Mouse (Mus musculus): ENCODE measurements around the gene Aspscr1. TPM values are rescaled to one million over a fixed set of nuclear protein-coding genes. Genes with fewer than 3 reads are reported as not detected.
A peak's percentile ranks its signal among the peaks of the same experiment; 100 is the strongest.

Aspscr1 gene
- total RNA-seq, 2 experiments from 2014 or later: 47.4 to 54.9 TPM

DNA sequence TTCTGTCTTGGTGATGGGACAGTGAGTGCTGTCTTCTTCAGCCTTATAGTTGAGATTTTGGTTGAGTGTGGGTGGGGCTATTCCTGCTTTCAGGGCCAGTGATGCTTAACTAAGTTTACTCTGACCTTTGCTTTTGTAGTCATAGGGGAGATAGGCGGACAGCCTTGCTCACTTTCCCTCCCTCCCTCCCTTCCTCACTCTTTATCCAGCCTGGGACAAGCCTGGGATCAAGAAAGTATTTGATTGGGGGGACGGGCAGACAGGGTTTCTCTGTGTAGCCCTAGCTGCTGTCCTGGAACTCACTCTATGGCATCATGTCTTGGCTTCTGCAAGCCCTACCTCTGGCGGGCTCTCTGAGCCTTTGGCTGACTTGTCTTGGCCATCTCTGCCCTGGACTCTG, 20.7 kb downstream of the Aspscr1 start:
- H3K27ac ChIP-seq: no peak overlapping the region
- H3K4me3 ChIP-seq: no peak overlapping the region
- intact Hi-C loops (cut with DNase I): no loop called here
- TF ChIP-seq CTCF (IDR thresholded peaks at IDR 0.05): no peak
- DNase-seq (ENCODE audit: extremely low spot score in 1 of 2, low spot score in 2 of 2): no peak

DNA sequence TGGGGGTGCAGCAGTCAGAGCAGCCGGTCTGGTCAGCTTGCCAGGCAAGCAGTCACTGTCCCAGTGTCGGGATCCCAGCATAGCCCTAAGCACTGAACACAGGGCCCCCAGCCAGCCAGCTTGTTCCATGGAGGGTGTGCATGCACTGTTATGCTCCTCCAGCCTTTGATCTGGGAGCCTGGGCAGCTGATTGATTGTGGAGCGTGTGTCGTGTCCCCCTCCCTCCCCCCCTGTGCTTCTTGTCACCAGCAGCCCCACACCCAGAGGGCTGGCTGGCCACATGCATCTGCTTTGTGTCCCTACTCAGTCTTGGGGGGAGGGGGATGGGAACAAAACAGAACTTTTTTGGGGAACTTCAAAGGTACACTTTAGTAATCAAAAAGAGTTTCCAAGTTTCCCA, 22.4 kb downstream of the Aspscr1 start:
- intact Hi-C loops (cut with DNase I): no loop called here

DNA sequence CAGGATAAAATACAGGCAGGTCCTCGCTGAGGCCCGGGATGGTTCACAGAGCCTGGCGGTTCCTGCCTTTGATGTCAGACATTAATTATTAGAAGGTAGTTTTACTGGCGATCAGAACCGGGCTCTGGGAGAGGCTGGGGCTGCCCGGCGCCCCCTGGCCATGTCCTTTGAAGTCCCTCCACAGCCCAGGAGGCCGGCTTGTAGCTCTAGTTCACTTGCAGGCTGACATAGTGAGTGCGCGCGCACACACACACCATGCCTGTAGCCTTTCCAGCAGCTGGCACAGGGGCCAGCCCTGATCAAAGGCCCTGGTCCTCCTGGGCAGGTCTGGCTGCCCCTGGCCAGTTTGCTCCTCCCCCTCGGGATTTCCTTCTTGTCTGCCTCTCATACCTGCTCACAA, 22.9 kb downstream of the Aspscr1 start:
- TF ChIP-seq CTCF (IDR thresholded peaks at IDR 0.05): no peak
- intact Hi-C loops (cut with DNase I): no loop called here
- no peak for DNase-seq (ENCODE audit: extremely low spot score in 1 of 2, low spot score in 2 of 2)
- Histone ChIP-seq H3K27ac (peak overlapping the region; percentile 64), H3K4me3 (no peak overlapping the region)

More for the DNA sequence above, 22.4 kb downstream of the Aspscr1 start:
- no peak for DNase-seq (ENCODE audit: extremely low spot score in 1 of 2, low spot score in 2 of 2)
- TF ChIP-seq CTCF (IDR thresholded peaks at IDR 0.05): no peak
- H3K4me3 ChIP-seq: no peak overlapping the region
- H3K27ac ChIP-seq: peak overlapping the region; percentile 64

DNA sequence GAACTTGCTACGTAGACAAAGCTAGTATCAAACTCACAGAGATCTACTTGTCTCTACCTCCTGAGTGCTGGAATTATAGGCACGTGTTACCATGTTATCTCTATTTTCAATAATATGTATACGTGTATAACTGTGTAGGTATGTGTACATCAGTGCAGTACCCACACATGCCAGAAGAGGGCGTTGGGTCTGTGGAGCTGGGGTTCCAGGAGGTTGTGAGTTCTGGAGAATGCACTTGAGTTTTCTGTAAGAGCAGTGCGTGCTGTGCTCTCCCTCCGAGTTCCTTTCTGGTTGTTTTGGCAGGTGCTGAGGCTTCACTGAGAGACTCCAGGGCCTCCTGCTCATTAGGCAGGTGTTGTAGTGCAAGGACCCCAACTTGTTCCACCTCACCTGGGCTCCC, 23.8 kb downstream of the Aspscr1 start:
- DNase-seq (ENCODE audit: extremely low spot score in 1 of 2, low spot score in 2 of 2): no peak
- no peak overlapping the region for H3K27ac ChIP-seq
- H3K4me3 ChIP-seq: no peak overlapping the region
- intact Hi-C loops (cut with DNase I): no loop called here
- TF ChIP-seq CTCF (IDR thresholded peaks at IDR 0.05): peak; percentile 40

DNA sequence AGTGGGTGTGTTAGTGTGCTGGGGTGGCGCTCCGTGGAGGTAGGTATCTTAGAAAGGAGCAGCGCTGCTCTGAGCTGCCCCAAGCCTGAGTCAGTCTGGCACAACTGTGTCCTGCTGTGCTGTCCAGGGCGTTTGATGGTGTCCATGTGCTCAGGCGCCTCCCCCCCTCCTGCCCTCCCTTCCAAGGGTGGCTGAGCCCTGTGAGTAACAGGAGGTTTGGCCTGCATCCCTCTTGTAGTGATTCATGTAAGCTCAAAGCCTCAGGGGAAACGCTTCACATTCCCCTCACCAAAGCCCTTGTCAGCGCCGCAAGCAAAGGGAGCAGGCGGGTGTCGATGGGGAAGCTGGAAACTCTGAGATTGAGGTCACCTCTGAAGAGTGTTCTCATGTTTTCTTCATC, 25.0 kb downstream of the Aspscr1 start:
- no peak for DNase-seq (ENCODE audit: extremely low spot score in 1 of 2, low spot score in 2 of 2)
- intact Hi-C loops (cut with DNase I): no loop called here
- Histone ChIP-seq H3K4me3 (no peak overlapping the region), H3K27ac (no peak overlapping the region; the same call in 1 of the 2 replicates)
- TF ChIP-seq CTCF (IDR thresholded peaks at IDR 0.05): no peak; the same call in 1 of the 2 replicates

DNA sequence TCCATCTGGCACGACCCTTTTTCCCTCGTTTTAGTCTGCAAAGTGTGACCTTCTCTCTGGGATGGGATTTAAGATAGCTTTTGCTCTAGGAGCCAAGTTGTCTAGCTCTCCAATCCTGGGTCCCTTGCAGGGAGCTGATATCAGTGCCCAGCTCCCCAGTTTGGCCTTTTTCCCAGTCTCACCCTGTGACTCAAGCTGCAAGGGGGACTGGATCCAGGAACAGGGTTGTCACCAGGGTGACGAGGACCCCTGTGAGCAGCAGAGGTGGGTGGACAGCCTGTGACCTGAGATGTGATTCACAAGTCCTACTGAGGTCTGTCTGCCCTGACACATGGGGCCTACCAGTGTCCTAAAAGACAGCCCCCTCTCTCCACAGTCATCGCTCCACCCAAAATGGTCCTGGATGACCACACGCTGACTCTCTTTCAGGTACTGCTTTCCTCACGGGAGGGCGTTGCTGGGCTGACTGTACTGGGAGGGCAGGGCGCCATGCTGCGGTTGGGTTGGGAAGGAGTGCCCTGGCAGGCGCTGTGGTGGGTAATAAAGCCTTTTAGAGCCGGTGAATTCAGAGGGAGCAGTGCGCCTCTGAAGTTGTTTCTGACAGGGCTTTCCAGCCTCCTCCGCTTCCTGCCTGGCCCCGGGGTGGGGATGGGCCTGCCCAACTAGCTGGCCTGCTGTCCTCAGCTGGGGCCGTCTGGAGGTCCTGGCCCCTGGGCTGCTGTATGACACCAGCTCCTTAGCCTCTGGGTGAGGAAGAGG, 31.1 kb downstream of the Aspscr1 start:
- intact Hi-C loops (cut with DNase I): no loop called here
- TF ChIP-seq CTCF (IDR thresholded peaks at IDR 0.05): no peak
- Histone ChIP-seq H3K4me3 (no peak overlapping the region), H3K27ac (no peak overlapping the region)
- no peak for DNase-seq (ENCODE audit: extremely low spot score in 1 of 2, low spot score in 2 of 2)

DNA sequence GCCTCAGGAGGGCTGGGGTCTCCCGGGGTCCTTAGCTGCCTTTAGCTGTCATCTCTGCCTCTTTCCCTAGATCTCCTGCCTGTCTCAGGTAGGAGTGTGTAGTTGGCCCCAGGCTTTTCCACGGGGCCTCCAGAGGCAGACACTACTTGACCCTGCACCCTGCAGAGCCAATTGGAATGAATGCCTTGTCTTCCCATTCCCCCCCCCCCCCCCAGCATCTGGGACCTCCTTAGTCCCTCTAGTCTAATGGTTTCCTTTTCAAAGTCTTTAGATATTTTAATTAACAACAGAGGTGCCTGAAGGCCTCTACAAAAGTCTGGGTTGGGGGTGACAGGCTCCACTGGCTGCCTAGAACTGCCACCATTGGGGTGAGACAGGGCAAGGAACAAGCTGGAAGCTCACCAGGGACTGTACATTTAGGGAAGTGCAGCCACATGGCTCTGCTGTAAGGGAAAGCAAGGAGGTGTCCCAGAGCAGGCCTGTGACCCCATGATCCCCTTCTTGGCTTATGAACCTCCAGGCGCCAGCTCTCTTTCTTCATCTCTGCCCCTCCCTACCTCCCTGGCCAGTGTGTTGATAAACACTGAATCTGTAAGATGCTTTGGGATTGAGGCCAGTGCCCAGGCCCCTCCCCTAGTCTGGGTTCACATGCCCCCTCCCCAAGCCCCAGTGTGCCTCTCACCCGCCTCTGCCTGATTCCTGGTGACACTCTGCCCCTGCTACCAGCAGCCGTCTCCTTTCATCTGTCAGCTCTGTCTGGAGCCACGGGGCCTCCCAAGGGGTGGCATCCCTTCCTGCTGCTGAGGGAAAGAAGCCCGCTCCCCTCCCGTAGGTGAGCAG, 31.9 kb downstream of the Aspscr1 start:
- Histone ChIP-seq H3K27ac (no peak overlapping the region), H3K4me3 (no peak overlapping the region)
- no peak for TF ChIP-seq CTCF (IDR thresholded peaks at IDR 0.05)
- intact Hi-C loops (cut with DNase I): no loop called here
- DNase-seq (ENCODE audit: extremely low spot score in 1 of 2, low spot score in 2 of 2): no peak

DNA sequence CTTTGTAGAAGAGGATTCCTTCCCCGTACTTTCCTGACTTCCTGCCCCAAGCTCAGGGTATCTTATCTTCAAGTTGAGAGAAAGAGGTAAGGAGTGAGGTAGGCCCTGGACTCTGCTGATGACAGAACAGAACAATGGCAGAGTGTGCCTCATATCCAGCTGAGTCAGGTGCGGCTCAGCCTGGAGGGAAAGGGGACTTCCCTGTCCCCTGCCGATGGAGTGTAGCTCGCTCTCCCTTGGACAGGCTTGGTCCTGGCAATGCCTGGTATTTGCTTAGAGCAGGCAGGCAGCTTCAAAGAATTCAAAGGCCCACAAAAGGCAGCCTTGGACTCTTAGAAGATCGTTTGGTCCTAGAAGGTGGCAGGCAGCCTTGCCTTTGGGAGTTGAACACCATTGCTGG, 33.3 kb downstream of the Aspscr1 start:
- intact Hi-C loops (cut with DNase I): no loop called here

DNA sequence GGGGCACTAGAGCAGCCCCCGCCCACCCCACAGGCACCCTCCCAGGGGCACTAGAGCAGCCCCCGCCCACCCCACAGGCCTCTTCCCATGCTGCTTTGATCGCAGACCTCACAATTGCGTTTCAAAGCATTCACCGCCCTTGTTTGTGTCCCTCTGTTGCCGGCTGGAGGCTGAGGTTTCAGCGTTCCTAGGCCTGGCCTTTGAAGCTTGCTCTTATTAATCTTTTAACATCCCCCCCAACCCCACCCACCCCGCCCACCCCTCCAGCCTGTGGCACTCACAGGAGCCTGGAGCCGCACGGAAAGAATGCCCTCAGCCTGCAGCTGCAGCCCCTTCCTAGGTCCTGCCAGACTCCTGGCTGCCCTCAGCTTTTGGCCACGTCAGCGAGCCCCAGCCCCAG, 34.5 kb downstream of the Aspscr1 start:
- no peak for DNase-seq (ENCODE audit: extremely low spot score in 1 of 2, low spot score in 2 of 2)
- intact Hi-C loops (cut with DNase I): no loop called here
- H3K27ac ChIP-seq: peak overlapping the region; percentile 50
- no peak for TF ChIP-seq CTCF (IDR thresholded peaks at IDR 0.05)
- H3K4me3 ChIP-seq: no peak overlapping the region

More for the DNA sequence above, 33.3 kb downstream of the Aspscr1 start:
- Histone ChIP-seq H3K27ac (no peak overlapping the region), H3K4me3 (no peak overlapping the region)
- no peak for DNase-seq (ENCODE audit: extremely low spot score in 1 of 2, low spot score in 2 of 2)
- TF ChIP-seq CTCF (IDR thresholded peaks at IDR 0.05): no peak

DNA sequence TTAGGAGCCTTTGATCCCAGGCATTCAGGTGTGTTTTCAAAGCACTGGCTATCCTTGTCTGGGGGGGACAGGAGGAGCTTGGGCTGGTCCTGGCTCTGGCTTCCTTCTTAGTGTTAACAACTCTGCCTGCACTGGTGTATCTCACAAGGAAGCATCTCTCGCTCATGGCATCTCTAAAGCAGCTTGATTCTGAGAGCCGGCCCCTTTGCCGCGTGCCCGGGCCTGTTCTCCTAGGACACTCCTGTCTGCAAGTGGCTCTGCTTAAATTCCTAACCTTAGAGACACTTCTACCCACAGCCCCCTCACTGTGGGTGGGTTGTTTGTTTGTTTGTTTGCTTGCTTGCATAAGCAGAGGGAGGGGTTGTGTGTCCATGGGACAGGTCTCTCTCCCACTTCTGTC, 35.2 kb downstream of the Aspscr1 start:
- DNase-seq (ENCODE audit: extremely low spot score in 1 of 2, low spot score in 2 of 2): no peak
- Histone ChIP-seq H3K27ac (peak overlapping the region; percentile 44), H3K4me3 (no peak overlapping the region)
- no peak for TF ChIP-seq CTCF (IDR thresholded peaks at IDR 0.05)
- intact Hi-C loops (cut with DNase I): no loop called here

DNA sequence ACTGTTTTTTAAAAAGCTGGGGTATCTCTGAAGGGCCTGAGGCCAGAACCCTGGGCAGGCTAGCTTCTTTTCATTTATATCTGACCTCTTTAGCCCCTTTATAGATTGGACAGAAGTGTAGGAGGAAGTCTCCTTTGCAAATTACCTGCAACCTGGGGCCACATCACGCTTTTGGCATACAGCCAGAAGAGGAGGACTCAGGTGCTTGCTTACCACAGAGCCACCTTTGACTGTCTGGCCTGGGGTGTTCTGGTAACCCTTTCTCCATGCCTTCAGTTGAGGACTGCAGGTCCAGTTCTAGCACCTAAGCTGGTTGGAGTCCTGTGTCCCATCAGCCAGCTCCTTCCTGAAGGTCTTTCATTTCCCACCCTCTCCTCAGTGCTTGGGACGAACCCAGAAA, 36.8 kb downstream of the Aspscr1 start:
- no peak for DNase-seq (ENCODE audit: extremely low spot score in 1 of 2, low spot score in 2 of 2)
- Histone ChIP-seq H3K27ac (no peak overlapping the region), H3K4me3 (no peak overlapping the region)
- TF ChIP-seq CTCF (IDR thresholded peaks at IDR 0.05): no peak
- intact Hi-C loops (cut with DNase I): no loop called here

DNA sequence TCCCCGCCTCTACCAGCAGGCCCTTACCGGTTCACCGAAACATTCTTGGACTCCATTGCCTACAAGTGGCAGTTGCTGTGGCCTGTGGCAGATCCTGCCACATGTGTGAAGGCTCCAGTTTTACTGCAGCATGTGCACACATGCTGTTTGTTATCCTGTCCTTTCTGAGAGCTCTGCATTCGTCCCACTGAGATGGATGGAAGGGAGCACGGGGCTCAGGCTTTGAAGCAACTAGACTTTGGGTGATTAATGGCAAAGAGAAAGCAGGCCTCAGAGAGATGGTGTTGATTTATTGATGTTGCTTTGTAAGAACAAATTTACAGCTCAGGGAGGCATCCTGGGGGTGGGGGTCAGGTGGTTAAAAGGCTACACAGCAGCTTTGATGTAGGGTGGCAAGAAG, 37.9 kb downstream of the Aspscr1 start:
- no peak overlapping the region for H3K27ac ChIP-seq
- intact Hi-C loops (cut with DNase I): no loop called here
- H3K4me3 ChIP-seq: no peak overlapping the region
- TF ChIP-seq CTCF (IDR thresholded peaks at IDR 0.05): no peak
- no peak for DNase-seq (ENCODE audit: extremely low spot score in 1 of 2, low spot score in 2 of 2)

Measured in left cerebral cortex, adult 2 months (tissue).